Mouse (Mus musculus) CH12.LX (cell line): ENCODE measurements around the gene D630003M21Rik.

Experiments
- BHLHE40 ChIP-seq: IDR thresholded peaks from 2 replicates; pipeline ENCODE4 v1.6.1; 2011; ENCODE audit warnings: mild to moderate bottlenecking, low read depth, low read length, improper control_type of control experiment
- CTCF ChIP-seq, 2 experiments: IDR thresholded peaks in 1 of 2; conservative IDR thresholded peaks in 1 of 2; 2 replicates each; pipeline ENCODE4 v1.5.1; 2011 to 2012; ENCODE audit warnings: low read depth in 2 of 2, low read length in 2 of 2, improper control_type of control experiment in 1 of 2, inconsistent platforms in 1 of 2, mild to moderate bottlenecking in 1 of 2, moderate library complexity in 1 of 2
- JUN ChIP-seq: IDR thresholded peaks from 2 replicates; pipeline ENCODE4 v1.6.1; 2011; ENCODE audit warnings: low read depth, mild to moderate bottlenecking, low read length, improper control_type of control experiment, moderate library complexity; ENCODE audit not compliant: insufficient read depth
- POLR2A ChIP-seq: IDR thresholded peaks from 2 replicates; pipeline ENCODE4 v1.6.1; 2011; ENCODE audit warnings: low read depth, mild to moderate bottlenecking, improper control_type of control experiment, low read length
- TBP ChIP-seq: conservative IDR thresholded peaks from 2 replicates; pipeline ENCODE4 v1.6.1; 2011; ENCODE audit warnings: low read depth, low read length, improper control_type of control experiment
- UBTF ChIP-seq: IDR thresholded peaks from 2 replicates; pipeline ENCODE4 v1.6.1; 2012; ENCODE audit warnings: low read depth, mild to moderate bottlenecking, inconsistent platforms, low read length, improper control_type of control experiment, moderate library complexity
- ZMIZ1 ChIP-seq: IDR thresholded peaks from 2 replicates; pipeline ENCODE4 v1.6.1; 2012; ENCODE audit warnings: low read depth, mild to moderate bottlenecking, inconsistent platforms, low read length, improper control_type of control experiment
- ZNF384 ChIP-seq: IDR thresholded peaks from 2 replicates; pipeline ENCODE4 v1.6.1; 2012; ENCODE audit warnings: low read depth, low read length, improper control_type of control experiment, inconsistent platforms

- TF ChIP-seq CTCF (conservative IDR thresholded peaks at IDR 0.05 in 1 of 2, IDR thresholded peaks at IDR 0.05 in 1 of 2; ENCODE audit: low read depth in 2 of 2, low read length in 2 of 2) = no peak
- TF ChIP-seq TBP = no peak
- no peak for TF ChIP-seq UBTF
- TF ChIP-seq JUN = no peak
- TF ChIP-seq POLR2A = no peak
- no peak for TF ChIP-seq ZNF384
- no peak for TF ChIP-seq ZMIZ1
- no peak for TF ChIP-seq BHLHE40
Measured at GRCm38 (mm10) chr2:158230617-158231016, 1.6 kb upstream of the D630003M21Rik start.
